Mouse (Mus musculus) ES-E14 (cell line): Measurements from ENCODE around the gene Syt12.

Experiments
- CHD2 ChIP-seq: IDR thresholded peaks from 2 replicates; pipeline ENCODE4 v1.6.1; 2014; ENCODE audit warnings: mild to moderate bottlenecking, low read depth, low read length, inconsistent platforms
- HCFC1 ChIP-seq: IDR thresholded peaks from 2 replicates; pipeline ENCODE4 v1.6.1; 2012; ENCODE audit warnings: low read length, inconsistent platforms, borderline replicate concordance; ENCODE audit not compliant: insufficient read depth
- MAFK ChIP-seq: IDR thresholded peaks from 2 replicates; pipeline ENCODE4 v1.6.1; 2014; ENCODE audit warnings: mild to moderate bottlenecking, low read depth, low read length, inconsistent platforms; ENCODE audit not compliant: insufficient read depth
- ZNF384 ChIP-seq: IDR thresholded peaks from 2 replicates; pipeline ENCODE4 v1.6.1; 2012; ENCODE audit warnings: low read depth, low read length, inconsistent platforms

- no peak for TF ChIP-seq CHD2
- TF ChIP-seq ZNF384 = no peak
- TF ChIP-seq HCFC1 = no peak
- TF ChIP-seq MAFK = no peak
Observed at GRCm38 (mm10) chr19:4437886-4438285, 39.4 kb downstream of the Syt12 start.
